Mouse (Mus musculus): ENCODE data around the gene Bcorl1. TPM values are rescaled to one million over a fixed set of nuclear protein-coding genes. Genes with fewer than 3 reads are reported as not detected.
"Not testable (repeated sequence)": the region's sequence is repeated elsewhere in the genome, so short reads cannot be mapped to it uniquely, and the experiment has no call there.

Gene Bcorl1
- polyA plus RNA-seq, 1 experiment from 2014 or later = 8.1 TPM

DNA sequence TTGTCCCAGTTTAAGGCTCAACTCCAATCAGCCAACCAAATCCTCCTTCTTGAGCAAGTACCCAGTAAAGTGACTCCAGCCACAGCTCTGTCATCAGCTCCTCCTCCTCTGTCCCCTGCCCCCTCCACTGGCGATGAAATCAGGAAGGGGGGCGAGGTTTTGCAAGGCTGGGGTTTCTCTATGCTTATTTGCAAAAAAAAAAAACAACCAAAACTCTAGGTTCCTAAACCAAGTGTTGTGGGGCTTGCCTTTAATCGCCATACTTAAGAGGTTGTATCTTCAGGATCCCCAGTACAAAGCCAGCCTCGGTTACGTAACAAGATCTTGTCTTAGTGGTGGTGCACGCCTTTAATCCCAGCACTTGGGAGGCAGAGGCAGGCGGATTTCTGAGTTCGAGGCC, 87.5 kb downstream of the Bcorl1 start:
- H3K4me3 ChIP-seq (ENCODE audit: low read depth, low read length) = no peak overlapping the region
- no peaks in the 10 kb centered on the region for H3K4me1 ChIP-seq (replicated peaks; ENCODE audit: control insufficient read depth, insufficient read depth, low read length)
- H3K9ac ChIP-seq (ENCODE audit: low read length) = no peak overlapping the region
- H3K27ac ChIP-seq (ENCODE audit: low read depth, low read length) = no peak overlapping the region
- DNase-seq (ENCODE audit: low spot score) = no peak
- H3K27me3 ChIP-seq (ENCODE audit: control insufficient read depth, insufficient read depth, low read length) = no peaks in the 10 kb centered on the region
- H3K9me3 ChIP-seq (ENCODE audit: control insufficient read depth, low read length) = no peaks in the 10 kb centered on the region
- WGBS = 83% methylated on average over 8 of the region's 8 CpGs
- no peak overlapping the region for H3K4me2 ChIP-seq (ENCODE audit: low read depth, low read length, severe bottlenecking)
- H3K36me3 ChIP-seq (ENCODE audit: control insufficient read depth, insufficient read depth, low read length) = no peaks in the 10 kb centered on the region
- ATAC-seq (replicated peaks; ENCODE audit: low FRiP score) = no peak

DNA sequence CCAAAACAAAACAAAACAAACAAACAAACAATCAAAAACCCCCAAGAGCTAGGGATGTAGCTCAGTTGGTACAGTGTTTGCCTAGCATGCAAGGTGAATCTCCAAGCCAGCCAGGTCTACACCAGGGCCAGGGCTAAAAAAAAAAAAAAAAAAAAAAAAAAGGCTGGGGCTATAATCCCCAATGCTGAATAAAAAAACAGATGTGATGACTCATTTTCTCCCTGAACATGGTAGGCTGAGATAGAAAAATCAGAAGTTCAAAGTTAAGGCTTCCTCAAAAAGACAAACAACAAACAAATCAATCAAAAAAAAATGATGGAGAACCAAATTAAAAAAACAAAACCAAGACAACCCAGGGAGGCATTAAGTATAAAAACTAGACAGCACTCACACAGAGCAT, 87.9 kb downstream of the Bcorl1 start:
- Histone ChIP-seq H3K27me3 (ENCODE audit: control insufficient read depth, insufficient read depth, low read length) (no peaks in the 10 kb centered on the region), H3K4me1 (replicated peaks; ENCODE audit: control insufficient read depth, insufficient read depth, low read length) (no peaks in the 10 kb centered on the region), H3K4me3 (ENCODE audit: low read depth, low read length) (no peak overlapping the region), H3K36me3 (ENCODE audit: control insufficient read depth, insufficient read depth, low read length) (no peaks in the 10 kb centered on the region), H3K9me3 (ENCODE audit: control insufficient read depth, low read length) (no peaks in the 10 kb centered on the region), H3K9ac (ENCODE audit: low read length) (no peak overlapping the region), H3K27ac (ENCODE audit: low read depth, low read length) (no peak overlapping the region), H3K4me2 (ENCODE audit: low read depth, low read length, severe bottlenecking) (no peak overlapping the region)
- ATAC-seq (replicated peaks; ENCODE audit: low FRiP score) (no peak), DNase-seq (ENCODE audit: low spot score) (no peak)

DNA sequence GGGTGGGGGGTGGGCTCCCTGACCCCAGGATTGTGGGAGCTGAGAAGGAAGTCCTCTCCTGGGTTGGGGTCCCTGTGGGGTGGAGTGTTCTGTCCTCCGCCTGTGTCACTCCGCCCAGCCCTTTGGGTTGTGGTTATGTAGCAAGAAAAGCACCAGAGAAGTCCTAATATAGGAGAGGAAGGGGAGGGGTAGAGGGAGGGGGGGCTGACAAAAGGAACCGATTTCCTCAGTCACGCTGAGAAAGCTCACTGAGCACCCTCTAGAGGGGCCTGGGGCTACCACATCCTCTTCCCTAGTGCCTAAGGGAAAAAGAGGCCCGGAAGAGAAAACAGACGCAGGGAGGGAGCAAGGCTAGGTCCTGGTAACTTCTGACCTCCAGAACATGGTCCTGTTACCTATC, 88.4 kb downstream of the Bcorl1 start:
- no peaks in the 10 kb centered on the region for H3K36me3 ChIP-seq (ENCODE audit: control insufficient read depth, insufficient read depth, low read length)
- no peak overlapping the region for H3K9ac ChIP-seq (ENCODE audit: low read length)
- H3K27ac ChIP-seq (ENCODE audit: low read depth, low read length) = no peak overlapping the region
- WGBS = 39% methylated on average over 6 of the region's 6 CpGs
- ATAC-seq (replicated peaks; ENCODE audit: low FRiP score) (no peak), DNase-seq (ENCODE audit: low spot score) (no peak)
- no peak overlapping the region for H3K4me3 ChIP-seq (ENCODE audit: low read depth, low read length)
- no peaks in the 10 kb centered on the region for H3K27me3 ChIP-seq (ENCODE audit: control insufficient read depth, insufficient read depth, low read length)
- H3K4me1 ChIP-seq (replicated peaks; ENCODE audit: control insufficient read depth, insufficient read depth, low read length) = no peaks in the 10 kb centered on the region
- H3K4me2 ChIP-seq (ENCODE audit: low read depth, low read length, severe bottlenecking) = no peak overlapping the region
- H3K9me3 ChIP-seq (ENCODE audit: control insufficient read depth, low read length) = no peaks in the 10 kb centered on the region

DNA sequence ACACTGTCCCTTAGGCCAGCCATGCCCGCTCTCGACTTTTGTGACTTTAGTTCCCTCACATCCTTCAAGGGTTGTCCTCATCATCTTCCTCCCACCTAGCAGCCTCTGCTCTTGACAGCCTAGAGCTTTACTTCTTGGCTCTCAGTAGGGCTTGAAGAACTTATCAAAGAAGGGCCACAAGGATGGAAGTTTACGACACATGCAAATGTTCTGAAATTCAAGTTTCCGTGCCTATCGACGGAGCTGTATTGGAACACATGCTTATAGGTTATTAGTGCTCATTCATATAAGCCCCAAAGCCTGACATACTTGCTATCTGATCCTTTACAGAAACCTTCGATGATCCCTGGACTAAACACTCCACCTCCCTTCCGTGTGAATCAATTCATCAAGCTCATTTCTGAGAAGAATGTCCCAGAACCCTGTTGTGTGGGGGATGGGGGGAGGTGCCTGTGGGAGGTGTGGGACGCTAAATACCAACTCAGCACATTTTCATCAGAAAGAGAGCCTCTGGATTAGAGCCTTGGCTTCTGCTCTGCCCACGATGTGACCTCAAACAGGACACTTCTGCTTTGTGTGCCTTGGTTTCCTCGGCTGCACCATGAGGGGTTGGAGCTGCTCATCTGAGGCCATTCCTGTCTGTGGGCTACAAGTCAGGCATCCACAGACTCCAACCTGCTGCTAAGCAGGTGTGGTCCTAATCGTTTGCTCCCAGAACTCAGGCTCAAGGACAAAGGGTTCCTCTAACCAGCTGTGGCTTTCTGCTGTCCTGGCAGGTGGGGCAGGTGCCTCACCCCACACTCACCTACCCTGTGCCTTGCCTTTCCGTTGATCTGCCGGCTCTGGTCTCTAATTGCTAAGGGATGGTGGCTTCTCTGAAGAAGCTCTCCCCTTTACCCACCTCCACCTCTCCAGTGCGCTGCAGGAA, 91.7 kb downstream of the Bcorl1 start:
- no peak overlapping the region for H3K4me2 ChIP-seq (ENCODE audit: low read depth, low read length, severe bottlenecking)
- no peaks in the 10 kb centered on the region for H3K36me3 ChIP-seq (ENCODE audit: control insufficient read depth, insufficient read depth, low read length)
- DNase-seq (ENCODE audit: low spot score) (no peak), ATAC-seq (replicated peaks; ENCODE audit: low FRiP score) (no peak)
- H3K4me1 ChIP-seq (replicated peaks; ENCODE audit: control insufficient read depth, insufficient read depth, low read length) = no peaks in the 10 kb centered on the region
- H3K27ac ChIP-seq (ENCODE audit: low read depth, low read length) = no peak overlapping the region
- H3K27me3 ChIP-seq (ENCODE audit: control insufficient read depth, insufficient read depth, low read length) = no peaks in the 10 kb centered on the region
- H3K9me3 ChIP-seq (ENCODE audit: control insufficient read depth, low read length) = no peaks in the 10 kb centered on the region
- H3K9ac ChIP-seq (ENCODE audit: low read length) = no peak overlapping the region
- WGBS = 70% methylated on average over 15 of the region's 15 CpGs
- no peak overlapping the region for H3K4me3 ChIP-seq (ENCODE audit: low read depth, low read length)

DNA sequence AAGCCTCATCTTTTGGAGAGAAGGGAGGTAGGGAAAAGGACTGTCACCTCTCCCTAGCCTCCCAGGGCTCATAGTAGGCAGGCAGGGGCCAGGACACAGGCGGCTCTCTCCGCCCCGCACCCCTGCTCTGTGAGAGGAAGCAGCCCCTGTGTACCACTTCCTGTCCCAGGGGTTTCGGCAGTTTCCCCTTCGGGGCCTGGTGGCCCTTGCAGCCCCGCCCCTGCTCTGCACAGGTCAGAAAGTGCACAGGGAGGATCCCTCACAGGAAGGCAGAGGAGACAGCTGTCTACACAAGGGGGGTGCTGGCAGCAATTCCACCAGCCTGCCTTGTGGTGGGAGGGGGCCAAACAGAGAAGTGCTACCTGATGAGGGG, 92.4 kb downstream of the Bcorl1 start:
- Histone ChIP-seq H3K9ac (ENCODE audit: low read length) (no peak overlapping the region), H3K36me3 (ENCODE audit: control insufficient read depth, insufficient read depth, low read length) (no peaks in the 10 kb centered on the region), H3K9me3 (ENCODE audit: control insufficient read depth, low read length) (no peaks in the 10 kb centered on the region), H3K27ac (ENCODE audit: low read depth, low read length) (no peak overlapping the region), H3K4me2 (ENCODE audit: low read depth, low read length, severe bottlenecking) (no peak overlapping the region), H3K4me1 (replicated peaks; ENCODE audit: control insufficient read depth, insufficient read depth, low read length) (no peaks in the 10 kb centered on the region), H3K27me3 (ENCODE audit: control insufficient read depth, insufficient read depth, low read length) (no peaks in the 10 kb centered on the region), H3K4me3 (ENCODE audit: low read depth, low read length) (no peak overlapping the region)
- DNase-seq (ENCODE audit: low spot score) (no peak), ATAC-seq (replicated peaks; ENCODE audit: low FRiP score) (no peak)
- WGBS = 45% methylated on average over 6 of the region's 6 CpGs

DNA sequence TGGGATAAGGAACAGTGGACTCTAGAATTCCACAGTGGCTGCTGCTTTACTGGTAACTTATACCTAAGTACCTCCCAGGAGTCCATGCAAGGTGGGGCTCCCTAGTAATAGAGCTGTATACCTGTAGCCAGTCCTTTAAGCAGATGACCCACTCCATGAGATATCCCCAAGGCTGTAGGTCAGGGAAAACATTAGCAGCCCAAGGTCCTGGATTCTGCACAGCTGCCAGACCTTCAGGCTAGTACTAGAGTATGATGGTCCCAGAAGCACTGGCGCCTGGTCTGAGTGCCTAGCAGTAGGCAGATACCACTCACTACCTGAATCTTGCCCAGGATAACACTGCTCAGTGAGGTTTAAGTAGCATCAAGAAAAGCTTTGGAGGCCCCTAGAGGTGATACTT, 93.1 kb downstream of the Bcorl1 start:
- no peaks in the 10 kb centered on the region for H3K9me3 ChIP-seq (ENCODE audit: control insufficient read depth, low read length)
- no peaks in the 10 kb centered on the region for H3K4me1 ChIP-seq (replicated peaks; ENCODE audit: control insufficient read depth, insufficient read depth, low read length)
- ATAC-seq (replicated peaks; ENCODE audit: low FRiP score) (no peak), DNase-seq (ENCODE audit: low spot score) (no peak)
- no peak overlapping the region for H3K27ac ChIP-seq (ENCODE audit: low read depth, low read length)
- 91% methylated on average over 1 of the region's 1 CpGs for WGBS
- H3K4me3 ChIP-seq (ENCODE audit: low read depth, low read length) = no peak overlapping the region
- H3K36me3 ChIP-seq (ENCODE audit: control insufficient read depth, insufficient read depth, low read length) = no peaks in the 10 kb centered on the region
- H3K9ac ChIP-seq (ENCODE audit: low read length) = no peak overlapping the region
- H3K27me3 ChIP-seq (ENCODE audit: control insufficient read depth, insufficient read depth, low read length) = no peaks in the 10 kb centered on the region
- no peak overlapping the region for H3K4me2 ChIP-seq (ENCODE audit: low read depth, low read length, severe bottlenecking)

DNA sequence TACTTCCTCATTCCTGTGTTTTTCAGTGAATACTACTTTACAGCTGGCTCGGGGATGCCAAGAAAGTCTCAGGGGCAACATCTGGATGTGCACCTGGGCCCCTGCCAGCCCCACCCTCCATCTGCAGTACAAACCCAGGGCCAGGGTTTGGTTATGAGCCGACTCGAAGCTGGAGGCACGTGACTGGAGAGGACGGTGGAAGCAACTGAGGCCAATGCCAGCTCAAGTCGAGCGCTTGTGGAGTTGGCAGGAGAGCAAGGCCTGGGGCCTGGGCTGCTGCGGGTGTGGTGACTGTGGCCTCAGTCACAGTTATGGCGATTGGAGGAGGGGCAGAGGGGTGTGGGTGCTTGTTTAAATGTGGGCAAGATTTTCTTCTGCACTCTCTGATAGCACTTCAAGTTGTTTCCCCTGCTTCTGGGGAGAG, 94.3 kb downstream of the Bcorl1 start:
- H3K4me2 ChIP-seq (ENCODE audit: low read depth, low read length, severe bottlenecking) = no peak overlapping the region
- no peaks in the 10 kb centered on the region for H3K36me3 ChIP-seq (ENCODE audit: control insufficient read depth, insufficient read depth, low read length)
- no peak overlapping the region for H3K27ac ChIP-seq (ENCODE audit: low read depth, low read length)
- ATAC-seq (replicated peaks; ENCODE audit: low FRiP score) (no peak), DNase-seq (ENCODE audit: low spot score) (no peak)
- no peaks in the 10 kb centered on the region for H3K27me3 ChIP-seq (ENCODE audit: control insufficient read depth, insufficient read depth, low read length)
- WGBS = 82% methylated on average over 9 of the region's 9 CpGs
- H3K9me3 ChIP-seq (ENCODE audit: control insufficient read depth, low read length) = no peaks in the 10 kb centered on the region
- no peaks in the 10 kb centered on the region for H3K4me1 ChIP-seq (replicated peaks; ENCODE audit: control insufficient read depth, insufficient read depth, low read length)
- H3K4me3 ChIP-seq (ENCODE audit: low read depth, low read length) = no peak overlapping the region
- no peak overlapping the region for H3K9ac ChIP-seq (ENCODE audit: low read length)

DNA sequence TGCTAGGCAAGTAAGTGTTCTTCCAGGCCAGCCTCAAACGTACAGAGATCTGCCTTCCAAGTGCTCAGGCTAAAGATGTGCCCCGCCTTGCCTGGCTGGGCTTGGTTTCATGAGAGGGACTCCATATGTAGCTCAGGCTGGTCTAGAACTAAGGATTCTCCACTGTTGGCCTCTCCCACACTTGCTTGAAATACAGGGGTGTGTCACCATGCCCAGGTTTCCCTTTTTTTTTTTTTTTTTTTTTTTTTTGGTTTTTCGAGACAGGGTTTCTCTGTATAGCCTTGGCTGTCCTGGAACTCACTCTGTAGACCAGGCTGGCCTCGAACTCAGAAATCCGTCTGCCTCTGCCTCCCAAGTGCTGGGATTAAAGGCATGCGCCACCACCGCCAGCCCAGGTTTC, 94.9 kb downstream of the Bcorl1 start:
- not testable (repeated sequence) for H3K4me1 ChIP-seq (replicated peaks; ENCODE audit: control insufficient read depth, insufficient read depth, low read length); H3K4me2 ChIP-seq (ENCODE audit: low read depth, low read length, severe bottlenecking); H3K4me3 ChIP-seq (ENCODE audit: low read depth, low read length); H3K36me3 ChIP-seq (ENCODE audit: control insufficient read depth, insufficient read depth, low read length); H3K27me3 ChIP-seq (ENCODE audit: control insufficient read depth, insufficient read depth, low read length); ATAC-seq (replicated peaks; ENCODE audit: low FRiP score); H3K9ac ChIP-seq (ENCODE audit: low read length); H3K27ac ChIP-seq (ENCODE audit: low read depth, low read length); H3K9me3 ChIP-seq (ENCODE audit: control insufficient read depth, low read length); DNase-seq (ENCODE audit: low spot score)
- 88% methylated on average over 6 of the region's 7 CpGs for WGBS

DNA sequence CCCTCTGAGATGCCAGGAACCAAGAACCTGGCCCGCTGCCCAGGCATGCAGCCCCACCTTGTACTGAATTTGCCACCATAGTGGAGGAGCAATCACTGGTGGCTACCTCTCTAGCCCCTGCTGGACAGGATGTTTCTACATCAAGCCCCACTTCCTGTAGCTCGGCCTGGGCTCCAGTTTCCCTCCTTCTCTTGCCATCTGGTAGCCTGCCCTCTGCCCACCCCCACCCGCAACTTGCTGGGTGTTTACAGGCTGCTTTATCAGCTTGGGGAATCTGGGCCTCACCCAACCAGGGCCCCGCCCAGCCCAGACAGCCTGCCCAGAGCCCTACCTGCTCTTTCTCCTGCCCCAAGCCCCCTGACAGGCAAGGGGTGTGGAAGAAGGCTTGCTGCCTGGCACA, 97.9 kb downstream of the Bcorl1 start:
- H3K36me3 ChIP-seq (ENCODE audit: control insufficient read depth, insufficient read depth, low read length) = no peaks in the 10 kb centered on the region
- ATAC-seq (replicated peaks; ENCODE audit: low FRiP score) = no peak
- H3K4me3 ChIP-seq (ENCODE audit: low read depth, low read length) = no peak overlapping the region
- 84% methylated on average over 4 of the region's 4 CpGs for WGBS
- H3K9me3 ChIP-seq (ENCODE audit: control insufficient read depth, low read length) = no peaks in the 10 kb centered on the region
- no peak overlapping the region for H3K4me2 ChIP-seq (ENCODE audit: low read depth, low read length, severe bottlenecking)
- no peak overlapping the region for H3K27ac ChIP-seq (ENCODE audit: low read depth, low read length)
- DNase-seq (ENCODE audit: low spot score) = no peak
- H3K4me1 ChIP-seq (replicated peaks; ENCODE audit: control insufficient read depth, insufficient read depth, low read length) = no peaks in the 10 kb centered on the region
- no peaks in the 10 kb centered on the region for H3K27me3 ChIP-seq (ENCODE audit: control insufficient read depth, insufficient read depth, low read length)
- H3K9ac ChIP-seq (ENCODE audit: low read length) = no peak overlapping the region

All from forebrain, embryonic 11.5 days (tissue).